Mouse (Mus musculus): ENCODE results near the gene Mybpc3. TPM values are rescaled to one million over a fixed set of nuclear protein-coding genes. Genes with fewer than 3 reads are reported as not detected.

Gene Mybpc3
- polyA plus RNA-seq, 1 experiment from 2014 or later, result 0.36 TPM

- no peak for DNase-seq (ENCODE audit: low spot score)
Observed at GRCm38 (mm10) chr2:91121011-91121410, 3.1 kb downstream of the Mybpc3 start.

- no peak for DNase-seq (ENCODE audit: low spot score)
Observed at GRCm38 (mm10) chr2:91121497-91121896, 3.6 kb downstream of the Mybpc3 start.

GRCm38 (mm10) chr2:91123521-91123920 is 5.6 kb downstream of the Mybpc3 start:
- no peak for DNase-seq (ENCODE audit: low spot score)

GRCm38 (mm10) chr2:91125101-91125500 is 7.2 kb downstream of the Mybpc3 start:
- no peak for DNase-seq (ENCODE audit: low spot score)

- no peak for DNase-seq (ENCODE audit: low spot score)
Observed at GRCm38 (mm10) chr2:91128761-91129160, 10.8 kb downstream of the Mybpc3 start.

GRCm38 (mm10) chr2:91130126-91130525 is 12.2 kb downstream of the Mybpc3 start:
- DNase-seq (ENCODE audit: low spot score), result no peak

GRCm38 (mm10) chr2:91131251-91131650 is 13.3 kb downstream of the Mybpc3 start:
- no peak for DNase-seq (ENCODE audit: low spot score)

- DNase-seq (ENCODE audit: low spot score), result no peak
Observed at GRCm38 (mm10) chr2:91132035-91132434, 14.1 kb downstream of the Mybpc3 start.

GRCm38 (mm10) chr2:91136513-91137412 is 18.8 kb downstream of the Mybpc3 start:
- no peak for DNase-seq (ENCODE audit: low spot score)

- no peak for DNase-seq (ENCODE audit: low spot score)
Observed at GRCm38 (mm10) chr2:91137481-91137880, 19.5 kb downstream of the Mybpc3 start.

GRCm38 (mm10) chr2:91139311-91139710 is 21.4 kb downstream of the Mybpc3 start:
- no peak for DNase-seq (ENCODE audit: low spot score)

GRCm38 (mm10) chr2:91139764-91140163 is 21.8 kb downstream of the Mybpc3 start:
- DNase-seq (ENCODE audit: low spot score), result no peak

GRCm38 (mm10) chr2:91142920-91143319 is 25.0 kb downstream of the Mybpc3 start:
- DNase-seq (ENCODE audit: low spot score), result no peak

- DNase-seq (ENCODE audit: low spot score), result no peak
Observed at GRCm38 (mm10) chr2:91143401-91143800, 25.5 kb downstream of the Mybpc3 start.

GRCm38 (mm10) chr2:91148101-91148500 is 30.2 kb downstream of the Mybpc3 start:
- no peak for DNase-seq (ENCODE audit: low spot score)

GRCm38 (mm10) chr2:91151331-91151730 is 33.4 kb downstream of the Mybpc3 start:
- no peak for DNase-seq (ENCODE audit: low spot score)

GRCm38 (mm10) chr2:91152885-91153377 is 35.0 kb downstream of the Mybpc3 start:
- DNase-seq (ENCODE audit: low spot score), result no peak

GRCm38 (mm10) chr2:91154091-91154490 is 36.1 kb downstream of the Mybpc3 start:
- DNase-seq (ENCODE audit: low spot score), result no peak

- DNase-seq (ENCODE audit: low spot score), result no peak
Observed at GRCm38 (mm10) chr2:91157002-91157752, 39.2 kb downstream of the Mybpc3 start.

- no peak for DNase-seq (ENCODE audit: low spot score)
Observed at GRCm38 (mm10) chr2:91160591-91160990, 42.6 kb downstream of the Mybpc3 start.

GRCm38 (mm10) chr2:91162952-91163351 is 45.0 kb downstream of the Mybpc3 start:
- no peak for DNase-seq (ENCODE audit: low spot score)

- no peak for DNase-seq (ENCODE audit: low spot score)
Observed at GRCm38 (mm10) chr2:91163532-91163931, 45.6 kb downstream of the Mybpc3 start.

Measured in thymus, postnatal 0 days (tissue).